Mouse (Mus musculus) ES-E14 (cell line): Measurements from ENCODE around the gene Stat5a. TPM values are rescaled to one million over a fixed set of nuclear protein-coding genes. Genes with fewer than 3 reads are reported as not detected.

ENCODE experiments used
- DNase-seq: peaks from one replicate; pipeline ENCODE4 v3.0.0-alpha.2; 2013; ENCODE audit warnings: low read depth, low spot score
- H3K27ac ChIP-seq: 2 replicates; pipeline ENCODE4 v1.5.1; 2012; ENCODE audit warnings: low read depth, mild to moderate bottlenecking, low read length, moderate library complexity, mixed read lengths; ENCODE audit not compliant: poor library complexity, insufficient read depth, severe bottlenecking
- H3K36me3 ChIP-seq: 2 replicates; pipeline ENCODE4 v1.6.1; 2012; ENCODE audit warnings: mild to moderate bottlenecking, low read length, moderate library complexity, mixed read lengths; ENCODE audit not compliant: control insufficient read depth, poor library complexity, insufficient read depth, severe bottlenecking
- H3K4me1 ChIP-seq, 2 experiments: fragments of 150-350 bp in 1 of 2; sonication (generic) in 1 of 2; 2 replicates each; pipeline ENCODE4 v1.6.1; 2012; ENCODE audit warnings: low read length in 2 of 2, mild to moderate bottlenecking in 1 of 2, mixed read lengths in 1 of 2; ENCODE audit not compliant: control insufficient read depth in 2 of 2, insufficient read depth in 2 of 2, poor library complexity in 1 of 2
- H3K4me3 ChIP-seq, 2 experiments: fragments of 150-350 bp in 1 of 2; sonication (generic) in 1 of 2; 2 replicates each; pipeline ENCODE4 v1.5.1; 2012; ENCODE audit warnings: low read length in 2 of 2, low read depth in 1 of 2, mild to moderate bottlenecking in 1 of 2, mixed read lengths in 1 of 2; ENCODE audit not compliant: insufficient read depth in 1 of 2, poor library complexity in 1 of 2, severe bottlenecking in 1 of 2
- H3K9ac ChIP-seq: 2 replicates; pipeline ENCODE4 v1.6.1; 2012; ENCODE audit warnings: low read depth, mild to moderate bottlenecking, low read length, mixed read lengths; ENCODE audit not compliant: poor library complexity, insufficient read depth, severe bottlenecking
- H3K9me3 ChIP-seq: fragments of 150-350 bp; sonication (generic); 2 replicates; pipeline ENCODE4 v1.6.1; 2012; ENCODE audit warnings: low read depth, mild to moderate bottlenecking, low read length; ENCODE audit not compliant: control insufficient read depth, insufficient read depth
- CHD2 ChIP-seq: IDR thresholded peaks from 2 replicates; pipeline ENCODE4 v1.6.1; 2014; ENCODE audit warnings: mild to moderate bottlenecking, low read depth, low read length, inconsistent platforms
- HCFC1 ChIP-seq: IDR thresholded peaks from 2 replicates; pipeline ENCODE4 v1.6.1; 2012; ENCODE audit warnings: low read length, inconsistent platforms, borderline replicate concordance; ENCODE audit not compliant: insufficient read depth
- MAFK ChIP-seq: IDR thresholded peaks from 2 replicates; pipeline ENCODE4 v1.6.1; 2014; ENCODE audit warnings: mild to moderate bottlenecking, low read depth, low read length, inconsistent platforms; ENCODE audit not compliant: insufficient read depth
- ZC3H11A ChIP-seq: IDR thresholded peaks from 2 replicates; pipeline ENCODE4 v1.6.1; 2012; ENCODE audit warnings: low read depth, mild to moderate bottlenecking, inconsistent platforms, low read length, borderline replicate concordance
- ZNF384 ChIP-seq: IDR thresholded peaks from 2 replicates; pipeline ENCODE4 v1.6.1; 2012; ENCODE audit warnings: low read depth, low read length, inconsistent platforms
- in situ Hi-C, 2 experiments: fragments of 600-800 bp; cut with MboI; formaldehyde crosslinking; loops; one replicate each; pipeline ENCODE4 v1.15.1; 2025; ENCODE audit warnings: low sequenced_read_pairs in 2 of 2, inconsistent platforms in 1 of 2; ENCODE audit not compliant: unreplicated experiment in 2 of 2
- total RNA-seq: library from RNA; depleted of rRNA; stranded (reverse); fragments of 300-350 nt; gene quantifications from 2 replicates; pipeline ENCODE4 v1.2.3, GENCODE M21; 2012

Stat5a gene
- total RNA-seq, 1 experiment = 1.7 TPM

- TF ChIP-seq ZNF384 (no peak), HCFC1 (no peak), CHD2 (no peak), MAFK (no peak), ZC3H11A (no peak)
- in situ Hi-C loops = no loop called here
- DNase-seq = no peak
- H3K9ac ChIP-seq = no peak overlapping the region
- no peak overlapping the region for H3K27ac ChIP-seq
- H3K4me1 ChIP-seq = no peaks in the 10 kb centered on the region
- H3K36me3 ChIP-seq = peaks cover 45% of the 10 kb centered on the region
- no peak overlapping the region for H3K4me3 ChIP-seq
- no peaks in the 10 kb centered on the region for H3K9me3 ChIP-seq
Observed at GRCm38 (mm10) chr11:100897294-100898231, 38.4 kb downstream of the Stat5a start.

GRCm38 (mm10) chr11:100898441-100899199 lies 39.5 kb downstream of the Stat5a start:
- in situ Hi-C loops = no loop called here
- H3K9me3 ChIP-seq = no peaks in the 10 kb centered on the region
- no peak for DNase-seq
- H3K9ac ChIP-seq = no peak overlapping the region
- H3K4me1 ChIP-seq = no peaks in the 10 kb centered on the region
- TF ChIP-seq CHD2 = no peak
- H3K36me3 ChIP-seq = peaks cover 45% of the 10 kb centered on the region
- no peak overlapping the region; the same call in 1 of the 2 replicates for H3K27ac ChIP-seq
- H3K4me3 ChIP-seq = no peak overlapping the region

- H3K4me1 ChIP-seq = peaks cover 0 to 5% of the 10 kb centered on the region in 2 experiments; a peak in 1 of 4 replicates
- no peak overlapping the region for H3K4me3 ChIP-seq
- no peak overlapping the region for H3K27ac ChIP-seq
- no peak overlapping the region for H3K9ac ChIP-seq
- DNase-seq = no peak
- in situ Hi-C loops = no loop called here
- peaks cover 34% of the 10 kb centered on the region for H3K36me3 ChIP-seq
- H3K9me3 ChIP-seq = no peaks in the 10 kb centered on the region
- no peak for TF ChIP-seq CHD2
- no peak for TF ChIP-seq ZC3H11A
- no peak for TF ChIP-seq ZNF384
- TF ChIP-seq HCFC1 = no peak
- TF ChIP-seq MAFK = no peak
Observed at GRCm38 (mm10) chr11:100904580-100905351, 45.6 kb downstream of the Stat5a start.

GRCm38 (mm10) chr11:100905929-100906328 lies 46.8 kb downstream of the Stat5a start:
- no peak overlapping the region for H3K4me3 ChIP-seq
- H3K4me1 ChIP-seq = peaks cover 0 to 5% of the 10 kb centered on the region in 2 experiments; a peak in 1 of 4 replicates
- TF ChIP-seq MAFK = no peak
- TF ChIP-seq ZNF384 = no peak
- no peak for TF ChIP-seq ZC3H11A
- TF ChIP-seq CHD2 = no peak
- no peak for TF ChIP-seq HCFC1
- no peak overlapping the region for H3K9ac ChIP-seq
- H3K27ac ChIP-seq = no peak overlapping the region
- H3K36me3 ChIP-seq = peaks cover 32% of the 10 kb centered on the region
- in situ Hi-C loops = no loop called here
- H3K9me3 ChIP-seq = no peaks in the 10 kb centered on the region
- no peak for DNase-seq
